Mouse (Mus musculus) lung, adult 2 months (tissue): ENCODE measurements around the gene Adamts4.

Experiments used
- CTCF ChIP-seq: fragments of 200-500 bp; IDR thresholded peaks from 2 replicates; pipeline ENCODE4 v1.5.1; 2011; ENCODE audit warnings: mild to moderate bottlenecking, low read length, control low read depth; ENCODE audit not compliant: insufficient read depth
- POLR2A ChIP-seq: fragments of 200-500 bp; IDR thresholded peaks from 2 replicates; pipeline ENCODE4 v1.6.1; 2011; ENCODE audit warnings: low read depth, mild to moderate bottlenecking, control low read depth, low read length, borderline replicate concordance; ENCODE audit errors: extremely low read depth

- TF ChIP-seq CTCF (no peak), POLR2A (no peak)
Observed at GRCm38 (mm10) chr1:171234538-171234937, 15.7 kb upstream of the Adamts4 start.
